Mouse (Mus musculus) hindbrain, postnatal 0 days (tissue): ENCODE data around the gene Cpeb1. TPM values are rescaled to one million over a fixed set of nuclear protein-coding genes. Genes with fewer than 3 reads are reported as not detected.

Experiments used
- ATAC-seq: fragments of 200-750 bp; cut with Nextera tagmentation; 2 replicates; pipeline ENCODE4 v1.8.0; 2017; ENCODE audit warnings: mild to moderate bottlenecking, moderate TSS enrichment, moderate library complexity
- DNase-seq: peaks from one replicate; pipeline ENCODE4 v3.0.0-alpha.2; 2015; ENCODE audit warnings: low spot score
- H3K27ac ChIP-seq: fragments of 300-500 bp; sonication (generic); 2 replicates; pipeline ENCODE4 v1.5.1; 2014; ENCODE audit warnings: mild to moderate bottlenecking
- H3K27me3 ChIP-seq: fragments of 300-500 bp; sonication (generic); 2 replicates; pipeline ENCODE4 v1.6.1; 2014; ENCODE audit warnings: low read length, mixed read lengths; ENCODE audit not compliant: insufficient read depth
- H3K36me3 ChIP-seq: fragments of 300-500 bp; sonication (generic); 2 replicates; pipeline ENCODE4 v1.6.1; 2014; ENCODE audit warnings: low read length, mixed read lengths; ENCODE audit not compliant: insufficient read depth
- H3K4me1 ChIP-seq: fragments of 300-500 bp; sonication (generic); 2 replicates; pipeline ENCODE4 v1.6.1; 2014; ENCODE audit warnings: antibody characterized with exemption, low read length, mixed read lengths; ENCODE audit not compliant: insufficient read depth
- H3K4me2 ChIP-seq: fragments of 300-500 bp; sonication (generic); 2 replicates; pipeline ENCODE4 v1.6.1; 2014; ENCODE audit warnings: low read depth, mild to moderate bottlenecking, low read length, moderate library complexity, mixed read lengths
- H3K4me3 ChIP-seq: fragments of 300-500 bp; sonication (generic); 2 replicates; pipeline ENCODE4 v1.5.1; 2014; ENCODE audit warnings: low read length
- H3K9ac ChIP-seq: fragments of 300-500 bp; sonication (generic); replicated peaks from 2 replicates; pipeline ENCODE4 v1.6.1; 2014; ENCODE audit warnings: mild to moderate bottlenecking, low read length, moderate library complexity, mixed read lengths
- H3K9me3 ChIP-seq: fragments of 300-500 bp; sonication (generic); 2 replicates; pipeline ENCODE4 v1.6.1; 2016; ENCODE audit warnings: low read length, mixed read lengths
- CTCF ChIP-seq: IDR thresholded peaks from 2 replicates; pipeline ENCODE4 v1.5.1; 2016; ENCODE audit warnings: antibody characterized with exemption, control low read depth, low read depth
- WGBS: fragments of 180-500 bp; shearing (Covaris S2); extraction: QIAGEN DNeasy Blood & Tissue Kit; methylation state at CpG from one replicate; pipeline ENCODE4 v1.1.7; 2014; 5-methylcytosine and 5-hydroxymethylcytosine counted together
- polyA plus RNA-seq: library from polyadenylated mRNA; unstranded; fragments of >200 nt; fragmentation: Nextera tagmentation; extraction: Ambion mirVana; gene quantifications from 2 replicates; pipeline ENCODE4 v1.2.1, GENCODE M21; 2015
- total RNA-seq: library from RNA; depleted of rRNA; stranded (reverse); fragments of >200 nt; gene quantifications from 2 replicates; pipeline ENCODE4 v1.2.3, GENCODE M21; 2014; rRNA removed

Gene Cpeb1
- 8.7 and 16.3 TPM in 2 replicates for total RNA-seq
- polyA plus RNA-seq, result 7.7 and 10.3 TPM in 2 replicates

DNA sequence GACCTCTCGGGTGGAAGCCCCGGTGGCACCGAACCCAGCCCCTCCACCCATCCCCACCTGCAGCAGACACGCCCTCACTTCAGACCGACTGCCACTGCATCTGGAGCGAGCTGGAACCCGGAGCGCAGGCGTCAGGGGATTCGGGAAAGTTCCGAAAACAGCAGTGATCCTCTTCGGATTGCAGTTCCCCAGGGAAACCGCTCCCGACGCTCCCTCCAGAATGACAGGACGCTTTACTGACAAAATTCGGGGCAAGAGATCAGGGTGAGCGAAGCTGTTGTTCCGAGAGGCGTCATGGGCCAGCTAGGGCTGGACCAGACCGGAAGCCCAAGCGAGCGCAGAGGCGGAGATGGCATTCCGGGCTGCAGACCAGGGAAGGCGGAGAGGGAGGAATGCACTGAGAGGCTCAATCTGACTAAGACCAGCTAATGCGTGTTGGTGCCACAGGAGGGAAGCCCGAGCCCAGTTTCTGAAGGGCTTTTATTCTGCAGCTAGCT lies at the start of gene Cpeb1:
Cpeb1 (minus strand) TSS at position 311 of the 497 bp plus-strand sequence.
- DNase-seq, result peak; percentile 80
- peak within 1 kb of the TSS; percentile 46 for H3K4me3 ChIP-seq
- peak; percentile 67 for TF ChIP-seq CTCF
- peak; percentile 72 for ATAC-seq
- WGBS, result under 1% methylated on average over 28 of the region's 28 CpGs
- no peaks in the 10 kb centered on the region; the same call in 1 of the 2 replicates for H3K36me3 ChIP-seq
- H3K27me3 ChIP-seq, result peaks cover 20% of the 10 kb centered on the region; the same call in 1 of the 2 replicates
- peaks cover 6% of the 10 kb centered on the region; the same call in 1 of the 2 replicates for H3K4me1 ChIP-seq
- no peak within 1 kb of the TSS; the same call in 1 of the 2 replicates for H3K27ac ChIP-seq
- H3K4me2 ChIP-seq, result peak within 1 kb of the TSS; percentile 92
- no peaks in the 10 kb centered on the region for H3K9me3 ChIP-seq
- H3K9ac ChIP-seq, result peak within 1 kb of the TSS; percentile 48

DNA sequence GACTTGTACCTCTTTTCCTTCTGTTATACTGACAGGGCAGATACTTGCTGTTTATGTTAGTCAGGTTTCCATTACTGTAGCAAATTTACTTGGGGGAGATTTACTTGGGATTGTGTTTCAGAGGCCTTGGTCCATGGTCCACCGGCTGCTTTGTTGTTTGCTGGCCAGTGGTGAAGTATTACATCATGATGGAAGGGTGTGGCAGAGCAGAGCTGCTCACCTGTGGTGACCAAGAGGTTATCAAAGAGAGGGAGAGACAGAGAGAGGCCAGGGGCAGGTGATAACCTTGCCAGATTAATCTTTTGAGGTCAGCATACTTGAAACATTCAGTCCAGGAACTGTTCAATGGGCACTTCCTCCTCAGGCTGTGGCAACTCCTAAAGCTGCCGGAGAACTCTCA lies 45.8 kb upstream of the Cpeb1 start:
- Histone ChIP-seq H3K27me3 (no peaks in the 10 kb centered on the region), H3K9me3 (no peaks in the 10 kb centered on the region), H3K4me3 (no peak overlapping the region), H3K36me3 (no peaks in the 10 kb centered on the region), H3K4me2 (no peak overlapping the region), H3K4me1 (no peaks in the 10 kb centered on the region), H3K9ac (no peak overlapping the region), H3K27ac (no peak overlapping the region)
- WGBS, result 82% methylated on average over 2 of the region's 2 CpGs
- no peak for TF ChIP-seq CTCF
- ATAC-seq (no peak), DNase-seq (no peak)

DNA sequence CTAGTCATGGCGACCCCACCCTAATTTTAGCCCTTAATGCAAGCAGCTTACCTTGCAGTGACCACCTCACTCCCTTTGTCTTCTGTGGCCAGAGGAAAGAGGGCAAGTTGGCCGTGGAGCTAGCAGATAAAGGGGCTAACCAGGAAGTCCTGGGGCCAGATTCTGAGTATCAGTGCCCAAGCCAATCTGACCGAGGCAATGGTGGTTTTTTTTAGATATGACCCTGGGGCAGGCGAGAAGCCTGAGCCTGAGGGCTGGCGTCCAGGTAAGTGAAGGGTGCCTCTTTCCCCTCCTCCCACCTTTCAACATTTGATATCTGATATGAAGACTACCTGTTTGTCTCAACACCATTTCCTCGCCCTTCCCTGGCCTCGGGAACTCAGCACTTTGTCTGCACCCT lies 42.9 kb upstream of the Cpeb1 start, which contains the start of gene BC048679:
BC048679 (minus strand) TSS at position 101 of the 400 bp plus-strand sequence.
- no peak for DNase-seq
- WGBS, result 82% methylated on average over 7 of the region's 7 CpGs

DNA sequence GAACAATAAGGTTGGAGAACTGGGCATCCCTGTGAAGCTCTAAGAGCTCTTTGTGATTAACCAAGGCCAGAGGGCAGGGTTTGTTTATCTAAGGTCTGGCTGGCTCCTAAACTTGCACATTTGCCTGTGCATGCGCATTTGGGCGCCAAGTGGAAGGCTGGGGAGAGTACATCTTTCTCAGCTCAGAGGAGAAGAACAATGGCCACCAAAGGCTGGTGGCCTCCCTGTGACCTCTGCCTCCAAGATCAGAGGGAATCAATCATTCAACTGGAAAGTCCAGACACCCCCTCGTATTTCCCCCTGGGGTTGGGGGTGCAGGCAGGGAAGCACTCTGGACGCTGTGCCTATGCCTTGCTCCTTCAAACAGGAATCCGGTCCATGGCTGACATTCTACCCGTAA lies 41.9 kb upstream of the Cpeb1 start:
- no peak overlapping the region for H3K27ac ChIP-seq
- H3K9ac ChIP-seq, result no peak overlapping the region
- peaks cover 4% of the 10 kb centered on the region; the same call in 1 of the 2 replicates for H3K4me1 ChIP-seq
- no peak overlapping the region for H3K4me3 ChIP-seq
- DNase-seq (no peak), ATAC-seq (no peak)
- H3K9me3 ChIP-seq, result no peaks in the 10 kb centered on the region
- no peaks in the 10 kb centered on the region for H3K27me3 ChIP-seq
- H3K4me2 ChIP-seq, result no peak overlapping the region
- no peaks in the 10 kb centered on the region for H3K36me3 ChIP-seq
- TF ChIP-seq CTCF, result no peak
- 9% methylated on average over 6 of the region's 6 CpGs for WGBS

More for the DNA sequence above, 42.9 kb upstream of the Cpeb1 start, which contains the start of gene BC048679:
- no peak for ATAC-seq
- H3K36me3 ChIP-seq, result no peaks in the 10 kb centered on the region
- no peak within 1 kb of the TSS for H3K9ac ChIP-seq
- peaks cover 4% of the 10 kb centered on the region; the same call in 1 of the 2 replicates for H3K4me1 ChIP-seq
- H3K27me3 ChIP-seq, result no peaks in the 10 kb centered on the region
- no peak within 1 kb of the TSS for H3K4me2 ChIP-seq
- no peak for TF ChIP-seq CTCF
- no peak within 1 kb of the TSS for H3K27ac ChIP-seq
- H3K9me3 ChIP-seq, result no peaks in the 10 kb centered on the region
- H3K4me3 ChIP-seq, result no peak within 1 kb of the TSS

DNA sequence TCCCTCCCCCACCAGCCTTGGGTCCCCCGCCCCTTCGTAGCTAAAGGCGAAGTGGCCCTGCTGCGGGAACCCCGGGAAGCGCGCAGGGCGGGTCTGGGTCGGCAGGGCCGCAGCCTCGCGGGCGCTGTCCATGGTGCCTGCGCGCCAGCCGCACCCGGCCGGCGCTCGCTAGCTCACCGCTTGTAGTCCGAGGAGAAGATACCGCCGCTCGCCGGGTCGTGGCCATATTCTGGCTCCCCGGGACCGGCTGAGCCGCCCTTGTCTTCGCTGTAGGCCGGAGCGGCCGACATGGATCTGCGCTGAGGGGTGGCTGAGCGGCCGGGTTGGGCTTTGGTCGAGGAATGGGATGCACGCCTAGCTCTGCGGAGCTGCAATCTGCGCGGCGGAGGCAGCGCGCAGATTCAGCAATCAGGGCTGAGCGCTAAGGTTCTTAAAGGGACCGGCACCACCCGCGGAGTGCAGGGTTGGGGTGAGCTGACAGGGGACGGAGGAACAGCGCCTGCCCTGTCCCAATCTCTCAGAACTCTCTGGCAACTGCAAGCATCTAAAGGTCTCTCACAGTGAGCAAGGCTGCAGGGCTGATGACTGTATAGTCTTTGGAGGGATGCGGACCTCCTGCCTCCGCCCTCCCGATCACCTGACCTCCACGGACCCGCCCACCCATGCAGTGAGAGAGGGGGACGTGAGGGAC lies 38.2 kb upstream of the Cpeb1 start, which contains the start of gene Ap3b2:
Ap3b2 (minus strand) TSS at position 595 of the 691 bp plus-strand sequence.
- Histone ChIP-seq H3K4me3 (peak within 1 kb of the TSS; percentile 70), H3K4me2 (peak within 1 kb of the TSS; percentile 69), H3K9ac (peak within 1 kb of the TSS; percentile 85), H3K9me3 (no peaks in the 10 kb centered on the region), H3K27ac (peak within 1 kb of the TSS; percentile 98), H3K27me3 (no peaks in the 10 kb centered on the region), H3K36me3 (no peaks in the 10 kb centered on the region), H3K4me1 (peaks cover 10% of the 10 kb centered on the region; the same call in 1 of the 2 replicates)
- peak; percentile 82 for DNase-seq
- no peak for TF ChIP-seq CTCF
- ATAC-seq, result peak; percentile 93
- under 1% methylated on average over 57 of the region's 57 CpGs for WGBS

DNA sequence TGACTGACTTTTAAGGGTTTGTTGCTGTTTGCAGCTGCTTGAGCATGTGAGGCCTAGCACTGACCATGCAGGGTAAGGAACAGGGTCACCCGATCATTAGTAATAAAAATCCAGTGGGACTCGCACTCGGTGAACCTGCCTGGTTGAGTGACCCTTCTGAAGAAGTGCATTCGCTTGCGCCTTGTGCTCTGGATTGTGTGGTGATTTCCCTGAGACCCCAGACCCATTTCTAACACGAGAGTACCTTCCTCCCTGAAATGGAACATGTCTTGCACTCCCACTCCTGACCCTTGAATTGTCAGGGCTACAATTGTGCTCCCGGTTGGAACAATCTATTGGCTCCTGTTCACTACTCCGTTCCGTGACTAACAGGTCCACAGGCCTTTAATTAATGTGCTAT lies 37.4 kb upstream of the Cpeb1 start:
- peaks cover 10% of the 10 kb centered on the region; the same call in 1 of the 2 replicates for H3K4me1 ChIP-seq
- DNase-seq, result no peak
- H3K9ac ChIP-seq, result peak overlapping the region; percentile 85
- no peak for TF ChIP-seq CTCF
- 28% methylated on average over 9 of the region's 9 CpGs for WGBS
- ATAC-seq, result no peak
- H3K4me2 ChIP-seq, result peak overlapping the region; percentile 69
- H3K27me3 ChIP-seq, result no peaks in the 10 kb centered on the region
- H3K4me3 ChIP-seq, result peak overlapping the region; percentile 70
- no peaks in the 10 kb centered on the region for H3K9me3 ChIP-seq
- H3K27ac ChIP-seq, result peak overlapping the region; percentile 98; the same call in 1 of the 2 replicates
- no peaks in the 10 kb centered on the region for H3K36me3 ChIP-seq
